Mouse (Mus musculus) limb, embryonic 15.5 days (tissue): ENCODE data around the gene Skint5. TPM values are rescaled to one million over a fixed set of nuclear protein-coding genes. Genes with fewer than 3 reads are reported as not detected.
"Not testable (repeated sequence)": the region's sequence is repeated elsewhere in the genome, so short reads cannot be mapped to it uniquely, and the experiment has no call there.

ENCODE experiments used
- ATAC-seq: fragments of 200-750 bp; cut with Nextera tagmentation; 2 replicates; pipeline ENCODE4 v1.8.0; 2017; ENCODE audit warnings: low read depth, moderate TSS enrichment; ENCODE audit not compliant: insufficient number of reproducible peaks, low FRiP score, low TSS enrichment
- H3K27ac ChIP-seq: fragments of 300-500 bp; sonication (generic); 2 replicates; pipeline ENCODE4 v1.5.1; 2015; ENCODE audit warnings: moderate library complexity, mild to moderate bottlenecking, inconsistent platforms
- H3K27me3 ChIP-seq: fragments of 300-500 bp; sonication (generic); 2 replicates; pipeline ENCODE4 v1.6.1; 2015; ENCODE audit warnings: inconsistent platforms
- H3K36me3 ChIP-seq: fragments of 300-500 bp; sonication (generic); 2 replicates; pipeline ENCODE4 v1.6.1; 2015; ENCODE audit warnings: inconsistent platforms
- H3K4me1 ChIP-seq: fragments of 300-500 bp; sonication (generic); 2 replicates; pipeline ENCODE4 v1.6.1; 2015; ENCODE audit warnings: inconsistent platforms
- H3K4me2 ChIP-seq: fragments of 300-500 bp; sonication (generic); 2 replicates; pipeline ENCODE4 v1.6.1; 2015; ENCODE audit warnings: mild to moderate bottlenecking, inconsistent platforms
- H3K4me3 ChIP-seq: fragments of 300-500 bp; sonication (generic); 2 replicates; pipeline ENCODE4 v1.5.1; 2015; ENCODE audit warnings: mild to moderate bottlenecking, inconsistent platforms
- H3K9ac ChIP-seq: fragments of 300-500 bp; sonication (generic); 2 replicates; pipeline ENCODE4 v1.6.1; 2015; ENCODE audit warnings: inconsistent platforms
- H3K9me3 ChIP-seq: fragments of 300-500 bp; sonication (generic); 2 replicates; pipeline ENCODE4 v1.6.1; 2016; ENCODE audit warnings: inconsistent platforms
- WGBS: fragments of 180-500 bp; shearing (Covaris S2); methylation state at CpG from one replicate; pipeline ENCODE4 v1.1.7; 2015; 5-methylcytosine and 5-hydroxymethylcytosine counted together
- polyA plus RNA-seq: library from polyadenylated mRNA; unstranded; fragments of >200 nt; fragmentation: Nextera tagmentation; extraction: Ambion mirVana; gene quantifications from 2 replicates; pipeline ENCODE4 v1.2.1, GENCODE M21; 2015

Skint5 gene
- not detected in 2 replicates for polyA plus RNA-seq

GRCm38 (mm10) chr4:113999403-113999802, at the start of gene Skint5:
Gene Skint5 (minus strand): TSS chr4:113999503.
- Histone ChIP-seq H3K27ac (no peak within 1 kb of the TSS), H3K4me3 (no peak within 1 kb of the TSS), H3K9me3 (no peaks in the 10 kb centered on the region; the same call in 1 of the 2 replicates), H3K36me3 (no peaks in the 10 kb centered on the region), H3K4me2 (no peak within 1 kb of the TSS), H3K4me1 (no peaks in the 10 kb centered on the region), H3K9ac (no peak within 1 kb of the TSS), H3K27me3 (no peaks in the 10 kb centered on the region)
- 92% methylated on average over 3 of the region's 3 CpGs for WGBS
- ATAC-seq: no peak

- no peak overlapping the region for H3K27ac ChIP-seq
- no peaks in the 10 kb centered on the region for H3K9me3 ChIP-seq
- H3K4me3 ChIP-seq: no peak overlapping the region
- WGBS: 55% methylated on average over 1 of the region's 1 CpGs
- H3K9ac ChIP-seq: no peak overlapping the region
- H3K27me3 ChIP-seq: no peaks in the 10 kb centered on the region
- H3K4me1 ChIP-seq: no peaks in the 10 kb centered on the region
- H3K36me3 ChIP-seq: no peaks in the 10 kb centered on the region
- no peak for ATAC-seq
- no peak overlapping the region for H3K4me2 ChIP-seq
These were observed 42.0 kb downstream of the Skint5 start for GRCm38 (mm10) chr4:113957343-113957742.

DNA sequence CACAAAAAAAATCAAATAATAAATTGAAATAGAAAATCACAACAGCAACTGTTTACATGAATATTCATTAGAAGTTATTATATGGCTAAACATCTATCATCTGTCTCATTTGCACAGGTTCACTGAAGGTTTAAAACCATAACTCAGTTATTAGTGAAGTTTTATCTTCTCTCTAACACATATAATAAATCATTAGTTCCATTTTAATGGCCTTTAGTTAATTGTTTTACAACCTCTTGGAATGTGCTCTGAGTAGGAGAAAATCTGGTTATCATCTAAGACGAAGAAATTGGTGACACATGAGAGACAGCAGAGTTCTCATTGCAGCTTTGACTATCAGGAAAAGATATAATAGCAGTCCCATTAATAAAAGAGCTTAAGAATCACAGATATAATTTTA, 235.1 kb downstream of the Skint5 start:
- ATAC-seq: no peak

DNA sequence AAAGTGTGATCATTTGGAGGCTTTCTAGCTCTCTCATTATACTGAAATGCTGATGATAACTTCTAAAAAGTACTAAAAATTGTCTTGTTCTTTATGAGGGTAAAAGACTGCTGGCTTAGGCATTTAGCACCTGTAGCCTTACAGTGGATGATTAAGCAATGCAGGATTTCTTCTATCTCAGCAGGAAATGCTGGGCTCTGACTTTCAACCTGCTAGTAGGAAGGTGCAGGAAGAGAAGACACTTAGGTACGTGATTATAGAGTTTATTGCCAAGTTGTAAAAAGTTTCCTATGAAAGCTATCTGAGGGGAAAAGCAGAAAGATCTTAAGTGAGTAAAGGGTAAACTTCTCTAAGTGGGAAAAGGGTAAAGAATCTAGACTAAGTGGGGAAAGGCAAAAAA, 235.6 kb downstream of the Skint5 start:
- no peak overlapping the region for H3K27ac ChIP-seq
- ATAC-seq: no peak
- WGBS: 56% methylated on average over 1 of the region's 1 CpGs

More for the DNA sequence above, 235.1 kb downstream of the Skint5 start:
- Histone ChIP-seq H3K27me3 (no peaks in the 10 kb centered on the region), H3K36me3 (no peaks in the 10 kb centered on the region), H3K4me1 (no peaks in the 10 kb centered on the region), H3K27ac (no peak overlapping the region), H3K9ac (no peak overlapping the region), H3K4me3 (no peak overlapping the region), H3K4me2 (no peak overlapping the region), H3K9me3 (no peaks in the 10 kb centered on the region)
- 42% methylated on average over 1 of the region's 1 CpGs for WGBS

GRCm38 (mm10) chr4:113448230-113448629, 551.1 kb downstream of the Skint5 start:
- 0 out of 2 replicates have a peak, but pooled peaks cover 12% of the 10 kb centered on the region for H3K9me3 ChIP-seq
- H3K9ac ChIP-seq, H3K27me3 ChIP-seq, H3K4me1 ChIP-seq, ATAC-seq, H3K4me3 ChIP-seq, H3K4me2 ChIP-seq, H3K36me3 ChIP-seq, H3K27ac ChIP-seq: not testable (repeated sequence)
- 50% methylated on average over 1 of the region's 2 CpGs for WGBS

More for the DNA sequence above, 235.6 kb downstream of the Skint5 start:
- Histone ChIP-seq H3K4me2 (no peak overlapping the region), H3K27me3 (no peaks in the 10 kb centered on the region), H3K4me1 (no peaks in the 10 kb centered on the region), H3K9me3 (no peaks in the 10 kb centered on the region), H3K4me3 (no peak overlapping the region), H3K9ac (no peak overlapping the region), H3K36me3 (no peaks in the 10 kb centered on the region)

Other genes starting within 250 kb of the Skint5 start
- gene Skint11, start 163.9 kb upstream of the Skint5 start, polyA plus RNA-seq: not detected in 2 replicates